Mouse (Mus musculus) kidney, postnatal 14 days (tissue): ENCODE results near the gene Tmem199.

Experiments used
- DNase-seq: peaks from one replicate; pipeline ENCODE4 v3.0.0; 2022; ENCODE audit warnings: mixed read lengths

Gene Tmem199

DNA sequence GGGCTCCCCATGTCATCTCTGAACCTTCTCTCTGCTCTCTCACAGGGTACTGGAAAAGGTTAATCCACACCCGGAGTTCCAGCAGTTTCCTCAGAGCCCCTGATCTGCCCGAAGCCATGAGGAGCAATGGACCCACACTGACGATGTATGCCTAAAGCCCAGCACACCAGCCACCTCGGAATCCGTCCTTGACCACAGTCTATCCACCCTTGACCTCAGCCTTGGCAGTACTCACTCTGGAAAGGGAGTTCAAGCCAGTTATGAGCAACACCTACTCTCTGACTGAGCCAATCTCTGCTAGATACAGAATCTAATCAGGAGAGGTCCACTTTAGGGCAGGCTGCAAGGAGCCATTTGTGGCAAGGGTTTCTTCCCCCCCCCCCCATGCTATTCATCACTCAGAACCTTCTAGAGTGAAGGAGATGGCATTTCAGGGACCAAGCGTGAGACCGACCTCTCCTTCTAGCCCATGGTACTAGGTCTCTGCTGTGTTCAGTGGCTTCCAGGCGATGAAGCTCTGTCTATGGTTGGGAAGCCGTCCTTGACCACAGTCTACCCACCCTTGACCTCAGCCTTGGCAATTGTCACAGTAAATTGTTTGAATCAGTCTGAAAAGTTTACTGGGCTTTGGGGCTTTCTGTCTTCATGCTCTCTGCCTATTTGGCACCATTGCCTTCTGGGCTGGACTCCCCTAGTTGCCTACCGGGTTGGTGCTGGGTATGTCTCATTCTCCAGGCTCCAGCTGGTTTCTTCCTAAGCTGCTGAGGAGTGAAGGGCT is 40.5 kb downstream of the Tmem199 start:
- DNase-seq: no peak

DNA sequence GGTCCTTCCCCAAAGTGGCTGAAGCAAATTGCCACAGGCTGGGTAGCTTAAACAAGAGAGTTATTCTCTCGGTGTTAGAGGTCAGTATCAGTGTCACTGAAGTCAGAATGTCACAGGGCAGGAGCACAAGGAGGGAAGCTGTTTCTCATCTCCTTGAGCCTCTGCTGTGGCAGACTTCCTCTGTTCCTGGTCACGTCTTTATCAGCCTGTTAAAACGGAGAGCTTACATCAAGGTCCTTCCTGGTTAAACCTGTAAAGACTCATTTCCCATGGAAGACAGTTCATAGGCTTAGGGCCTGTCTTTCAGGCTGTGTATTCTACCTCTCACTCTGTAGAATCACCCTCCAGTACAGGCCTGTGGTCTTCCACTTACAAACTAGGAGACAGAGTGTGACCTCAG is 44.0 kb downstream of the Tmem199 start:
- no peak for DNase-seq

DNA sequence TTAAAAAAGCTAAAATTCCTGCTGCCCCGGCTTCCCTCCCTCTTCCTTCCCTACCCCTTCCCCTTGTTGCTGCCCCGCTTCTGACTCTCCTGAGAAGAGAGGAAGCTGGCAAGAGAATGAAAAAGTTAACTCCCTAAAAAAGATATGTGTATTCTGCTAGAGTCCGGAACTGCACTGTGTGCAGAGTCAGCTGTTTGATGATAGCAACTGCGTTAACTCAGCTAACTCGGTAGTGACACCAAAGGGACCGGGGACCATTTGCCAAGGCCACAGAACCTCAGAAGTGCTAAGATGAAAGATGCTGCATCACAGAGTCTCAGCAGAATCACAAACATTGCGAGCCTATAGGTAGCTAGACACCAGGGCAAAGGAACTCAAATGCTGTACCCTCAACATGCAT is 44.5 kb downstream of the Tmem199 start:
- no peak for DNase-seq

GRCm38 (mm10) chr11:78466242-78466912 is 45.6 kb downstream of the Tmem199 start:
- no peak for DNase-seq

GRCm38 (mm10) chr11:78465568-78466180 is 46.3 kb downstream of the Tmem199 start, which contains the start of gene Slc46a1:
Slc46a1 (plus strand) TSS chr11:78465697.
- DNase-seq: peak; percentile 91

DNA sequence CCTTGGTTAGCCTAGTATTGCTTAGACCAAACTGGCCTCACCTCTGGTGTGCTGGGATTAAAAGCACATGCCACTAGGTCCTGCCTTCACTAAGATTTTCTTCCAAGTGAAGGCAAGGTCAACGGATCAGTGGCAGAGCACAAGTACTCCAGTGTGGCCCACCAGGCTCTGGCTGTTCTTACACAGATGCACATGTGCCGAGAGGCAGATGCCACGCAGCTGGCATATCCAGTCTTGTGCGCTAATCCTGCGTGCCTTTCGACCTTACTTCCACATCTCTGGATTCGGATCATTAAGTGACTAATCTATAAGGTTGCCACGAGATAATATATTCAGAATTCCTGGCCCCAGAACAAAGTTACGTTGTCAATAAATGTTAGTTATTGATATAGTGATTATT is 46.9 kb downstream of the Tmem199 start:
- DNase-seq: no peak

DNA sequence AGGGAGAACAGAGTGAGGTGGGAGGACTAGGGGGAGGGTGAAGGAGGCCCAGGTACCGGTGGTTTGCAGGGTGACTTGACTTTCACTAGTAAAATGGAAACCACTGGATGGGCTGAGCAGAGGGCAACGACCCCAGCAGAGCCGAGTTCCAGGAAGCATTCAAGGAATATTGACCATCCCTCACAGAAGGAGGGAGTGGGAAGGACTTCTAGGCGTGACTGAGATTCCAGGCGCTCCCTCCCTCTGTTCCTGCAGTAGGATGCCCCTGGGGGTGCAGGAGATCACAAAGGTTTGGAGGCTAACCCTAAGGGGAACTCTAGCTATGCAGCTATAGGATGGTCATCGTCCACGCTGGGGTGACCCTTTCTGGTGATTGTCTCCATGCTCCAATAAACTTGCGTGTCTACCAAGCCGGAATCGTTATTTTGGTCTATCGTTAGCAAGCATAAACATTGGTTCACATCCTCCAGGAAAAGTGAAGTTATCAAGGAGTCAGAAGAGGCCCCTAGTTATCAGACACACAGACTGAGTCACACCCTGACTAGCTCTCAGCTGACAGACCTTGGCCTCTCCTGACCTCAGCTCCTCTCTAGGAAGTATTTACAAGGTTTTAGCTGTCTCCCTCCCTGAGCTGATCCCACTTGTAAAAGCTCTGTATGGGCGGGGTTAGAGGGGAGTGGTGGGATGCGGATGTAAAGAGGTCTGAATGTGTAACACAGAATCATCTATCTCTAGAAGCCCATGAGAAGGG is 48.5 kb downstream of the Tmem199 start:
- DNase-seq: no peak

GRCm38 (mm10) chr11:78462669-78463068 is 49.3 kb downstream of the Tmem199 start:
- no peak for DNase-seq

GRCm38 (mm10) chr11:78461894-78462293 is 50.1 kb downstream of the Tmem199 start:
- no peak for DNase-seq

DNA sequence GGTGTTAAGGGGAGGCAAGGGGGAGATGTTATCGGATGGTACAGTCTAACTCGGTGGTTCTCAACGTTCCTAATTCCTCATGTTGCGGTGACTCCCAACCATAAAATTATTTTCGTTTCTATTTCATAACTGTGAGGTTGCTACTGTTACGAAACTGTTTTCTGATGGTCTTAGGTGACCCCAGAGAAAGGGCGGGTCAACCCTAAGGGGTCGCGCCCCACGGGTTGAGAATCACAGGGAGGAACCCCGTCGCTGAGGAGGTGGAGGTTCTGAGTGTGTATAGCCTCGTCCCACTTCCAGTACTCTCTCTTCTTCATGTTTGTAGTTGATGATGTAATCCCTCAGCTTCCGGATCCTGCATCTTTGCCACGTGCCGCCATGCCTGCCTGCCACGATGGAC is 53.2 kb downstream of the Tmem199 start:
- no peak for DNase-seq
